Mouse (Mus musculus) gastrocnemius, postnatal 4 days (tissue): ENCODE measurements around the gene Glp1r. TPM values are rescaled to one million over a fixed set of nuclear protein-coding genes. Genes with fewer than 3 reads are reported as not detected.
A peak's percentile ranks its signal among the peaks of the same experiment; 100 is the strongest.

ENCODE experiments used
- DNase-seq, 2 experiments: peaks; one replicate each; pipeline ENCODE4 v3.0.0; 2021 to 2022; ENCODE audit warnings: low spot score in 2 of 2, mixed read lengths in 2 of 2
- total RNA-seq, 2 experiments: library from RNA; stranded (reverse); gene quantifications; 2 replicates each; pipeline ENCODE4 v1.2.3; 2021

The Glp1r gene
- total RNA-seq, 2 experiments from 2014 or later = 0.05 TPM; not detected in 1

GRCm38 (mm10) chr17:30911732-30912088, 10.1 kb downstream of the Glp1r start:
- no peak for DNase-seq

- no peak for DNase-seq
These were observed 10.9 kb downstream of the Glp1r start for GRCm38 (mm10) chr17:30912536-30912935.

- no peak for DNase-seq
These were observed 12.6 kb downstream of the Glp1r start for GRCm38 (mm10) chr17:30914264-30914663.

GRCm38 (mm10) chr17:30923566-30923965, 21.9 kb downstream of the Glp1r start:
- no peak for DNase-seq

GRCm38 (mm10) chr17:30930827-30931226, 29.2 kb downstream of the Glp1r start:
- no peak for DNase-seq

GRCm38 (mm10) chr17:30932836-30933235, 31.2 kb downstream of the Glp1r start:
- DNase-seq = no peak

- no peak for DNase-seq
These were observed 33.7 kb downstream of the Glp1r start for GRCm38 (mm10) chr17:30935301-30935700.

GRCm38 (mm10) chr17:30938554-30938953, 36.9 kb downstream of the Glp1r start:
- no peak for DNase-seq

- DNase-seq = no peak
These were observed 46.8 kb downstream of the Glp1r start for GRCm38 (mm10) chr17:30948382-30948781.

- DNase-seq = peak in 1 of 2 experiments; percentile 56
These were observed 49.2 kb downstream of the Glp1r start for GRCm38 (mm10) chr17:30950780-30951179.

- DNase-seq = no peak
These were observed 50.0 kb downstream of the Glp1r start for GRCm38 (mm10) chr17:30951600-30951999.

- no peak for DNase-seq
These were observed 52.7 kb downstream of the Glp1r start, which contains the start of gene Umodl1 for GRCm38 (mm10) chr17:30954340-30954739. TSS of gene Umodl1 (plus strand) at chr17:30954640.

GRCm38 (mm10) chr17:30961936-30962592, 60.4 kb downstream of the Glp1r start:
- DNase-seq = no peak

- no peak for DNase-seq
These were observed 61.3 kb downstream of the Glp1r start for GRCm38 (mm10) chr17:30962880-30963279.

GRCm38 (mm10) chr17:30969983-30970382, 68.4 kb downstream of the Glp1r start:
- no peak for DNase-seq

- DNase-seq = no peak
These were observed 70.3 kb downstream of the Glp1r start for GRCm38 (mm10) chr17:30971877-30972276.

GRCm38 (mm10) chr17:30973332-30973731, 71.7 kb downstream of the Glp1r start:
- DNase-seq = no peak

GRCm38 (mm10) chr17:30977290-30977689, 75.7 kb downstream of the Glp1r start:
- no peak for DNase-seq

- DNase-seq = no peak
These were observed 76.9 kb downstream of the Glp1r start for GRCm38 (mm10) chr17:30978556-30978955.

GRCm38 (mm10) chr17:30983521-30983920, 81.9 kb downstream of the Glp1r start:
- no peak for DNase-seq

- no peak for DNase-seq
These were observed 88.6 kb downstream of the Glp1r start for GRCm38 (mm10) chr17:30990254-30990653.
